Mouse (Mus musculus) heart, adult 2 months (tissue): ENCODE results near the gene Iqsec1.

ENCODE experiments used
- CTCF ChIP-seq: fragments of 200-600 bp; IDR thresholded peaks from 2 replicates; pipeline ENCODE4 v1.8.1; 2022; ENCODE audit warnings: antibody characterized with exemption, mild to moderate bottlenecking, moderate library complexity
- POLR2A ChIP-seq: fragments of 200-500 bp; IDR thresholded peaks from 2 replicates; pipeline ENCODE4 v1.6.1; 2011; ENCODE audit warnings: mild to moderate bottlenecking, low read depth, low read length, control low read depth; ENCODE audit not compliant: insufficient read depth

DNA sequence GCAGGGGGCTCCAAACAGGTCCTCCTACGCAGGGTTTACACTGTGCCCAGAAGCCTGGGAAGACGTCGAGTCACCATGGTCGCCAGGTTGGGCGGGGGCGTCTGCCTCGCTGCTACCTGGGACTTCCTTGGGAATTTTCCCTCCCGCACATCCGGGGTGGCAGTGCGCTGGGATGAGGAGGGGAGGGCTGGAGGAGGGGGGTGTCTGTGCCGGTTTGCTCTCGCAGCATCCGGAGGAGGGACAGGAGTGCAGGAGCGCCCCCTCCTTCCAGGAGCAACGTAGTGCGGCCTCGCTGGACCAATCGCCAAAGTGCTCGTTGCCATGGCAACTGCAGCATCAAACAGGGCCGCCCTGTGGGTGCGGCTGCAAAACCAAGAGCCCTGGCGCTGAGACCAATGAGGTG is 178.5 kb downstream of the Iqsec1 start:
- no peak for TF ChIP-seq POLR2A
- TF ChIP-seq CTCF = peak; percentile 50
